Mouse (Mus musculus) urinary bladder, postnatal 25 days (tissue): ENCODE measurements around the gene Tenm3.

Experiments
- DNase-seq: peaks from one replicate; pipeline ENCODE4 v3.0.0; 2022; ENCODE audit warnings: low spot score

Gene Tenm3

GRCm38 (mm10) chr8:48450397-48451246 is 393.1 kb downstream of the Tenm3 start:
- no peak for DNase-seq

DNA sequence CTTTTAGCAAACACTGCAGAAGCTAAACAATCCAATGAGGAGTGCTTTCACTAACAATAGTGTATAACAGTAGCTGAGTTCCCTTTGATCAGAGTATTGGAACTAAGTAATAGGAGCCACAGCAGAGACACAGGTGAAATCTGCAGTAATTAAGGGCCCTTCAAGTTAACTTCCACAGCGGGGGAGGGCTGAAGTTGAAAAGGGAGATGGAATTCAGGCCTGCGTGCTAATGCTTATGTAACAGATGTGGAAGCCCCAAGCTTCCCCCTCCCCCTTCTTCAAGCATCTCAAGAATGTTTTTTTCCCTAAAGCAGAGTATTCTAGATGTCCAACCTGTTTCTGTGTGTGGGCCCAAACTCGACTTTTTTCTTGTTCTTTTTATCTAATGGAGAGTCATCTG is 394.1 kb downstream of the Tenm3 start:
- DNase-seq, result no peak

GRCm38 (mm10) chr8:48445690-48446089 is 398.1 kb downstream of the Tenm3 start:
- no peak for DNase-seq

DNA sequence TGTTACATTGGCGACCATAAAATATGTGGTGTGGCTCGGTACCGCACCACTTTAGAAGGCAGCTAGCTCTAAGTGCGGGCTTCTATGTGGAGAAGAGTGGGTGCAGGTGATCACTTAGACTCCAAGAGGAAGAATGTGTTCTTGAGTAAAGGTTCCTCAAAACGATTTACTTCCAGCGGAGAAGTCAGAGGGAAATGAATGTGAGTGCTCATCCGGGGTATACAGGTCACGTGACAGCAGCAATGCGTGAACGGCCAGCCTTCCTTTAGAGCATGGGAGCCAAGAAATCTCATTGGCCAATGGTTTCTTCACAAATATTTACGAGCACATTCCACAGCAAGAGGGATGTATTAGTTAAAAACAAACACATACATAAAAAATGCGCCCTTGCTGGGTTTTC is 404.3 kb downstream of the Tenm3 start:
- no peak for DNase-seq

- DNase-seq, result no peak
Measured at GRCm38 (mm10) chr8:48437523-48438207, 406.1 kb downstream of the Tenm3 start.

- DNase-seq, result no peak
Measured at GRCm38 (mm10) chr8:48425101-48425500, 418.6 kb downstream of the Tenm3 start.

GRCm38 (mm10) chr8:48417714-48418113 is 426.0 kb downstream of the Tenm3 start:
- no peak for DNase-seq

DNA sequence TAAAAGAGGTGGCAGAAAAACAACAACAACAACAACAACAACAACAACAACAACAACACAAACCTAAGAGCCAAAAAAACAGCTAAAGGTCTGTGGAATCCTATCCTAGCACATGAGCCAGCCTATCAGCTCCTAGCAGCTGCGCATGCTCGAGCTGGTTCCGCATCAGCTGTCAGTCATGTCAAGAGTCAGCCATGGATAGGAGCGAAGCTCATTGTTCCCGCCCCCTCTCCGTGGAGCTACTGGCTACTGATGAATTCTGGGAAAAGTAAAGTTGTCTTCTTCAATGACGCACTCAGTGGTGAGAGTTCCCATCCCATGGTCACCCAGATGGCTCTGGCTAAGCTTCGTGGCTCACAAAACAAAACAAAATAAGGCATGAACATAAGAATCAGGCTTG is 432.8 kb downstream of the Tenm3 start:
- DNase-seq, result no peak

GRCm38 (mm10) chr8:48400572-48400972 is 443.2 kb downstream of the Tenm3 start:
- DNase-seq, result no peak

DNA sequence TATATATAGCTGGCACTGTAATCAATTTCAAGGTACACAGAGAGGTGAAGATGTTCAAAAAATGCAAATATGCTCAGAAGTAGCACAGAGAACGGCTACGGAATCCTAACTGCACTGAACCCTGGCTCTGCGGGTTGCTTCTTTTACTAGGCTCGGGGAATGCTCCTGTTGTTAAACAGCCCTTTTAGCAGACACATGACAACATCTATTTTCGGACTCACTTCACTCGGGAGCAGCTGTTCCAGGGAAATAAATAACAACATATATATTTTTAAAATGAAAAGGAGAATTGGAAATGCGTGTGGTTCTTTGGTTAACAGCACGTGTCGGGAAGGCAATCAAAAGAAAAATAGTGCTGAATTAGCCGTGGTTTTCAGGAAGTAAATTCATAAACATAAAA is 457.9 kb downstream of the Tenm3 start:
- DNase-seq, result no peak

- DNase-seq, result no peak
Measured at GRCm38 (mm10) chr8:48380035-48380434, 463.7 kb downstream of the Tenm3 start.

DNA sequence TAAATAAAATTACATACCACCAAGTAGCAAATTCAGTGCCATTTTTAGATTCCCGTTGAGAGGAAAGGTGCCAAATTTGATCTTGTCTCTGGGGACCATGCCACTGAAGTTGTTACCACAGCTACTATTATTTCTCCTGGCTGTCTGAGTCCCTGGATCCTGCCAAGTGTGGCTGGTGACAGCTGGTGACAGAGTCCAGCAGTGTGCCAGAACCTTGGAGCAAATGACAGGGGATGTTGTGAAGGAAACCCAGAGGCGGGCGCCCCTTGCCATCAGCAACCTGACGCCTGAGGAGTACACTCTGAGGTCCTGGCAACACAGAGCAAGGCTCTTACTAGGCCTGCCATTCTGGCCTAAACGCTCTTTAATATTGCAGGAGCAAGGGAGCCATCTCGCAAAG is 467.0 kb downstream of the Tenm3 start:
- DNase-seq, result no peak

- no peak for DNase-seq
Measured at GRCm38 (mm10) chr8:48375183-48375582, 468.6 kb downstream of the Tenm3 start.

DNA sequence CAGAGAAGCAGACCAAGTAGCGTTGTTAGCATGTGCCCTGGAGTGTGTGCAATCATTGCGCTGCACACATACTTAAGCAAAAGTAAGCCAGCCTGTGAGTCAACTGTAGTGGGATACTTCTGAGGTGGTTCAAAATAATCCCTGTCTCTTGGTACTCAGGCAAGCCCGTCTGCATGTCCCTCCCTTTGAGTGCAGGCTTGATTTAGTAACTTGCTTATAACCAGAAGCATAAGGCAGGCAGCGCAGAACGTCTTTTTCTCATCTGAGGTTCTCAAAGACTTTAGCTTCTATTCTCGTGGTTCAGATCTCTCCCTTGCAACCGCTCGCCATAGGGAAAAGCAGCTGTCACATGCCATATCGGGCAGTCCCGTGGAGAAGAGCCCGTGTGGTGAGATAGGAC is 470.3 kb downstream of the Tenm3 start:
- DNase-seq, result no peak

GRCm38 (mm10) chr8:48367164-48367563 is 476.6 kb downstream of the Tenm3 start:
- DNase-seq, result no peak

GRCm38 (mm10) chr8:48356849-48357248 is 486.9 kb downstream of the Tenm3 start:
- DNase-seq, result no peak

DNA sequence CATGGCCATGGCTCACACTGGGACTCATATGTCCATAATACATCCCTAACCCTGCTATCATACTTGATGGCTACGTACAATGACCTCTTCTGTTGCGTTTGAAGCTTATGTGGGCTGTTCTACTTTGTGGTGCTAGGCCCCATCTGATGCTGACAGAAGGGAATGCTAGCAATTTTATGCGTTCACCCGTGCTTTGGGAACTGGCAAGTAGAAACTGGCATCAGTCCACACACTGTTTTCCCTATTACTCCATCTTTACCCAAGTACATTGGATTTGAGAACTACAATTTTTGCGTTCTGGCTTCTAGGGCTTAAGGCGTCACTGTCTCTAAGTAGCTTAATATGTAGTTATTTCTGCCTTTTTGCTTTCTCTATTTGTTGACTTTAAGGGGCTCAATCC is 490.3 kb downstream of the Tenm3 start:
- DNase-seq, result no peak

DNA sequence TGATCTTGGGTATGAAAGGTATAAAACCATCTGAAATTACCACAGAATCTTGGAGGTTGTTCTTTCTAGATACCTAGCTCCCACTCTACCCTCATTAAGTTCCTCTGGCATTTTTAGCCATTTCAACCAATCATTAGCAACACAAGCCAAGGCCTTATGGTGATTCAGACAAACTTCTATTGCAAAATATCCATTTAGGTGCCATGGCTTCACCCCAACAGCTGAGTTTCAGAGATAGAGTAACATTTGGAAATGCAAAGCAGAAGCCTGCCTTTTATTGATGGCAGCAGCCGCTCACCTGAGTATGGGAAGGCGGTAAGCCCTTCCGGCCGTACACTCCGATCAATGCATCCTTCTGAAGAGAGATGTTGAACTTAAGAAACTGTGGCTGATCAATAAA is 494.9 kb downstream of the Tenm3 start:
- DNase-seq, result no peak

GRCm38 (mm10) chr8:48348386-48348785 is 495.4 kb downstream of the Tenm3 start:
- no peak for DNase-seq

DNA sequence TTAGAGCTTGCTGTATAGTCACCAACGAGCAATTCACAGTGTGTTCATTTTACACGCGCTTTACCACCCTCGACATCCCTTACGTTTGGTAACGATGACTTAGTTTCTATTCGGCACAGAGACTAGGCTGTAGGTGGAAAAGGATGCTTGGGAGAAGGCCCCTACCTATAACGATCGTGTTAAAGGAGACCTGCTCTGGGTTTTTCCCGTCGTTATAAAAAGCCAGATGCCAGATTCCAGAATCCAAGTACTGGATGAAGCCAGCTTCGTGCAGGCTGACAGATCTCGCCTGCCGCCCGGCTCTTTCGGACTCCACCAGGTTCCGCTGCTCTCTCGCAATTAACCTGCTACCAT is 500.7 kb downstream of the Tenm3 start:
- DNase-seq, result no peak

DNA sequence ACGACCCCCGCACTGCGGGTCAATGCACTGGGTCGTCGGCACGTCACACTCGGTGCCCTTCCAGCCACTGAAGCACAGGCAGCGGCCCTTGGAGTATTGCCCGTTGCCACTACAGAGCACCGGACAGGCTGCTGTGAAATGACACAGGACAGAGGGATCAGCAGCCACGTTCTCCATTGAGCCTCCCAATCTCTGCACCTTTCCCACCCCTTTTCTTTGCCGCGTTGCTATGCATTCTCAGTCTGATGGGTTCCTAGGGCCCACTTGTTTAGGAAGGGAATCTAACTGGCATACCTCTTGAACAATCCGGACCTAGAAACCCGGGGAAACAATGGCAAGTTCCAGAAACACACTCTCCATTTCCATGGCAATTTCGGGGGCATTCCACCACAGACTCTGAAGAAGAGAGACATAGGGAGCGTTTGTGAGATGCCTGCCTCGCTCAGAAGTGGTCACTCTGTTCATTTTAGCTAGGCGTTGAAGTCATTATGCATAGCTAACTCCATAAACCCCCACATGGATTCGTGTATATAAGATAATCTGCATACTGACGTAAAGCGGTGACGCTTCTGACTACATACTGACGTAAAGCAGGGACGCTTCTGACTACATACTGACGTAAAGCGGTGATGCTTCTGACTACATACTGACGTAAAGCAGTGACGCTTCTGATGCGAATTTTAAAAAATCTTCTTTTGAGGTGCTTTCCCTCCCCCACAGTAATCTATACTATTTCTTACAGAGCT is 501.3 kb downstream of the Tenm3 start:
- no peak for DNase-seq

DNA sequence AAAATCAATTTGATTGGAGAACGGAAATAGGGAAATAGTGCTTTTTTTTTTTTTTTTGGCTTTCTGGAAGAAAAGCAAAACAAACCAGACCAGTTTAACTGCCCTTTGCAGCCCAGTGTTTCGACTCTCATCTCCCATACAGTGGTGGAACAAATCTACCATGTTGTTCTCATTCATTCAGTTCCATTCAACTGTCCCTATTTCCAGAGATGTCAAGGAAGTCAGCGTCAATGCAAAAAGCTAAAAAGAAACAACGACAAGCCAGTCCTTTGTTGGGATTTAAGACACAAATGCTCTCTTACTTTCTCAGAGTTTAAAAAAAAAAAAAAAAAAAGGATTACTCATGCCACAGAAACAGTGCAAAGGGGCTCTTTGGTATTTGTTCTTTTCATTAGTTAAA is 502.1 kb downstream of the Tenm3 start:
- no peak for DNase-seq

DNA sequence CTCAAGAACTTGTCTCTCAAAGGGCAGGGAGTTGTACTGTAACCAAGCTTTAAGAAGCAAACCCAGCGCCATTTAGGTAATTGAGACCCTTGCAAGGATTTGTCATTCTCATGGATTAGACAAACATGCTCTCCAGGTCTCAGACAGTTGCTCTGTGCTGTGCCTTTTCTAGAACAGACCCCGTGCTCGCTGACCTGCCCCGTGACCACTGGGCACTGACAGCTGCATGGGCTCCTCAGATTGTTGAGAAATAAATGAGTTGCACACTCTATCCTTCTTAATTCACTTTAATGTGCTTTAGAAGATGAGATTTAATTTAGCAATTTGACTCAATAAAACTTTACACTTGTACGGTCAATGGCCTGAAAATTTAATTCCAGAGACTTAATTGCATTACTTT is 502.5 kb downstream of the Tenm3 start:
- no peak for DNase-seq
